Mouse (Mus musculus): ENCODE measurements around the gene Gm9887. TPM values are rescaled to one million over a fixed set of nuclear protein-coding genes. Genes with fewer than 3 reads are reported as not detected.
"Not testable (repeated sequence)": the region's sequence is repeated elsewhere in the genome, so short reads cannot be mapped to it uniquely, and the experiment has no call there.

Gm9887 gene
- polyA plus RNA-seq, 1 experiment from 2014 or later: 1.6 TPM

DNA sequence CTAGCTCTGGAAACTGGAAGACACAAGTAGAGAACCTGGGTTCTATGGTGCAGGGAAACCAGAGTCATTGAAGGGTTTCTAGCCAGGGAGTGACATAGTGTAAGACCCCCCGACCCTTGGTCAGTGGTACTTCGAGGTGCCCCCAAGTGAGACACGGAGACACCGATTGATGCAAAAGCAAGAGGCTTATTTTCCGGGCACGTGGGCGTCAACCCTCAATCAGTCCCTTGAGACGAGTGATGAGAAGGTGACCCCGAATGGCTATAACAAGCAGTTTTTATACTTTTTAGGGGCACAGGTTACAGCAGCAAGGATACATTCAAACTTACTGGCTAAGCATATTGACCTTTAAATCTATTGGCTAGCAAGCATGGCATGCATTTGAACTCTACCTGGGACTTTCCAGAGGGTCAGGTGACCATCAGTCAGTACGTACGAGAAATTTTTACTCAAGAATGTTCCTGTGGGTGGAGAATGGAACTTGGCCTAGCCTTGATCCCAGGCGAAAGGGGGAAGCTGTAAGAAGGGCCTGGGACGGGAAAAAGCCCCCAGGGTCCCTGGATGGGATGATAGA is 30.4 kb upstream of the Gm9887 start:
- Histone ChIP-seq H3K4me1 (peaks cover 7% of the 10 kb centered on the region; the same call in 1 of the 2 replicates), H3K9ac (no peak overlapping the region), H3K4me2 (no peak overlapping the region), H3K4me3 (no peak overlapping the region), H3K27me3 (no peaks in the 10 kb centered on the region), H3K9me3 (no peaks in the 10 kb centered on the region), H3K27ac (no peak overlapping the region), H3K36me3 (no peaks in the 10 kb centered on the region)
- ATAC-seq (ENCODE audit: insufficient number of reproducible peaks, insufficient read depth, low FRiP score, low TSS enrichment, low read depth): no peak
- WGBS: 87% methylated on average over 13 of the region's 13 CpGs

GRCm38 (mm10) chr12:69402100-69402499 is 29.8 kb upstream of the Gm9887 start:
- Histone ChIP-seq H3K4me1 (peaks cover 7% of the 10 kb centered on the region; the same call in 1 of the 2 replicates), H3K4me3 (no peak overlapping the region), H3K9ac (peak overlapping the region; percentile 51; the same call in 1 of the 2 replicates), H3K36me3 (no peaks in the 10 kb centered on the region), H3K27me3 (no peaks in the 10 kb centered on the region), H3K4me2 (no peak overlapping the region; the same call in 1 of the 2 replicates), H3K27ac (peak overlapping the region; percentile 64; the same call in 1 of the 2 replicates), H3K9me3 (no peaks in the 10 kb centered on the region)
- 24% methylated on average over 9 of the region's 9 CpGs for WGBS
- ATAC-seq (ENCODE audit: insufficient number of reproducible peaks, insufficient read depth, low FRiP score, low TSS enrichment, low read depth): peak; percentile 59; the same call in 1 of the 2 replicates

DNA sequence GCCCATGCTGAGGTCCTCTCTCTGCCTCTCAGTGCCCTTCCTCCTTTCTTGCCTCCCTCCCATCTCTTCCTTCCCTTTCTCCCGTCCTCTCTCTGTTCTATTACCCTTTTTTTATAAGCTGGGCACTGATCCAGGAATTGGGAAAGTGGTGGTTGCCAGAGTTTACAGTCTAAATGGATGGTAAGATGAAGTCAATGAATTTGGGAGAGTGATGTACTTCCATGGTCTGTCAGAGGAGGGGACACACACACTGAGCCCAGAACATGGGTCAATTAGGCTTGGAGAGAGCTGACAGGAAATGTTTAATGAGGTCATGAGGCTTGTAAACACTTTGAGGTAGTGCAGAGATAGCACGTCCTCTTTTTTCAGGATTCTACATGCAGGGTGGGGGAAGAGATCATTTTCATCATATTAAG is 28.6 kb upstream of the Gm9887 start:
- H3K4me3 ChIP-seq: no peak overlapping the region
- no peaks in the 10 kb centered on the region for H3K36me3 ChIP-seq
- ATAC-seq (ENCODE audit: insufficient number of reproducible peaks, insufficient read depth, low FRiP score, low TSS enrichment, low read depth): no peak
- H3K9me3 ChIP-seq: no peaks in the 10 kb centered on the region
- no peak overlapping the region for H3K4me2 ChIP-seq
- H3K27me3 ChIP-seq: no peaks in the 10 kb centered on the region
- H3K27ac ChIP-seq: no peak overlapping the region
- H3K4me1 ChIP-seq: peaks cover 7% of the 10 kb centered on the region; the same call in 1 of the 2 replicates
- no peak overlapping the region for H3K9ac ChIP-seq
- 27% methylated on average over 2 of the region's 2 CpGs for WGBS

DNA sequence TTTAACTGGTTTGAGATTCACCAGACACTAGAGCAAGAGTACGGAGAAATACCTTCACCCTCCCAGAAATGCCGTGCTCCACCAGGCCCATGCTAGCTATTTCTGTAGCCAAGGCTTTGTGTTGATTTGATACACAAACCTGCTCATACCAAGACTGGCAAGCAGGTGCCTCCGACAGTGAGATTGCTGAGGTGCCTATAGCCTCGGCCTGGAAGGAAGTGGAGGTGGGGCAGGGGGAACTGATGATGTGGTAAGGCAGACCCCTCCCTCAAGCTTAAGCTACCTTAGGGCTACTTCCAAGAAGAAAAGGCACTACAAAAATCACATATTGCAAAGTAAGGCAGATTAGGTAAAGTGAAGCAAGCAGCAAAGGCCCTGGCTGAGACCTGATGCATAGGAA is 28.1 kb upstream of the Gm9887 start:
- Histone ChIP-seq H3K27ac (no peak overlapping the region), H3K9me3 (no peaks in the 10 kb centered on the region), H3K36me3 (no peaks in the 10 kb centered on the region), H3K4me2 (no peak overlapping the region), H3K27me3 (no peaks in the 10 kb centered on the region), H3K4me3 (no peak overlapping the region), H3K4me1 (peaks cover 7% of the 10 kb centered on the region; the same call in 1 of the 2 replicates), H3K9ac (no peak overlapping the region)
- 86% methylated on average over 4 of the region's 4 CpGs for WGBS
- ATAC-seq (ENCODE audit: insufficient number of reproducible peaks, insufficient read depth, low FRiP score, low TSS enrichment, low read depth): no peak

- no peaks in the 10 kb centered on the region for H3K36me3 ChIP-seq
- H3K9ac ChIP-seq: no peak overlapping the region
- no peaks in the 10 kb centered on the region for H3K9me3 ChIP-seq
- ATAC-seq (ENCODE audit: insufficient number of reproducible peaks, insufficient read depth, low FRiP score, low TSS enrichment, low read depth): no peak
- no peak overlapping the region for H3K27ac ChIP-seq
- H3K4me2 ChIP-seq: no peak overlapping the region
- no peak overlapping the region for H3K4me3 ChIP-seq
- no peaks in the 10 kb centered on the region for H3K4me1 ChIP-seq
- 83% methylated on average over 6 of the region's 6 CpGs for WGBS
- no peaks in the 10 kb centered on the region for H3K27me3 ChIP-seq
Measured at GRCm38 (mm10) chr12:69394456-69394855, 22.2 kb upstream of the Gm9887 start.

DNA sequence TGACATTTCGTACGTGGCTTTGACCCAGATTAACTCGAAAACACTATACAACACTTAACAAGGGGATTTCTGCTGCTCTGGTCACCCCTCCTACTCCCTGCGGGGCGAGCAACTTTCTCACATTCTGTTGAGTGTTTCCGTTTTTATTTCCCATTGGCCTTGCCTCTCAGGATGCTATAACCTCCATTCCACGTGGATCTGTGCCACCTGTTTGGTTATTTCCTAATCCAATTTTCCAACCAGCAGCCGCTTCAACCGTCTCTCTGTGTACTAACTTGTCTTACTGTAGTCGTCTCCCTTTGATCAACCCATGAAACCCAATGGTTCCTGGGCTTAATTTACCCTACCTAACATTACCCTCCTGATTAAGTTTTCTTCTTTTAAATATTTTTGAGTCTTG is 20.8 kb upstream of the Gm9887 start:
- Histone ChIP-seq H3K27me3 (no peaks in the 10 kb centered on the region), H3K4me3 (no peak overlapping the region), H3K4me1 (no peaks in the 10 kb centered on the region), H3K36me3 (no peaks in the 10 kb centered on the region), H3K4me2 (no peak overlapping the region), H3K9ac (no peak overlapping the region), H3K27ac (no peak overlapping the region), H3K9me3 (no peaks in the 10 kb centered on the region)
- ATAC-seq (ENCODE audit: insufficient number of reproducible peaks, insufficient read depth, low FRiP score, low TSS enrichment, low read depth): no peak
- 75% methylated on average over 10 of the region's 10 CpGs for WGBS

DNA sequence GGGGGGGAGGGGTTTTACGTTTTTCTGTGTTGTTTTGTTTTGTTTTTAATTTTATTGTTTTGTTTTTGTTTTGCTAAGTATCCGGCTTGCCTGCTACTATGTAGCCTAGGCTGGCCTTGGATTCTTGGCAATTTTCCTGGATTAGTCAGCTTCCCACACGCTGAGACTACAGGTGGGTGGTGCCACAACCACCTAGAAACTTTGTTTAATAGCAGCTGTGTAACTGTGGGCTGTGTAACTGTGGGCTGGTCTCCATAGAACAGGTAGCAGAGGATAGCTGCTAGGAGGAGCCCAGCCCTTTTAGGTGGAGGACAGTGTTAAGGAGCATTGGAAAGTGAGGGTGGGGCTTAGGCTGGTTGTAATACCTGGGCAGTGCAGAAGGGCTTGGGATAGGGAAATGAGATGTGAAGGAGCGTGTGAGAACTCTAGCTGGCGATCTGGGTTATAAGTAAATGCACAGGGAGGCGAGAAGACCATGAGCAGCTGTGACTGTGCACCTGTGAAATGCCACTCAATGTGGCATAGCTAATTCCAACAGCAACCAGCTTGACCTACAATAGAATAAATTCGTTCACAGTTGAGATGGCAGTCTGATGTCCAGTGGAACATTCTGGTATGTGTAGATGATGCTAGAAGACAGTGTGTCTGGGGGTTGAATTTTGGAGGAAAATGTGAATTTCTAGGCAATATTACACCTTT is 17.9 kb upstream of the Gm9887 start:
- no peaks in the 10 kb centered on the region for H3K36me3 ChIP-seq
- no peaks in the 10 kb centered on the region for H3K9me3 ChIP-seq
- 80% methylated on average over 7 of the region's 7 CpGs for WGBS
- H3K9ac ChIP-seq: no peak overlapping the region
- no peak overlapping the region for H3K27ac ChIP-seq
- no peaks in the 10 kb centered on the region for H3K27me3 ChIP-seq
- ATAC-seq (ENCODE audit: insufficient number of reproducible peaks, insufficient read depth, low FRiP score, low TSS enrichment, low read depth): no peak
- H3K4me1 ChIP-seq: no peaks in the 10 kb centered on the region
- H3K4me2 ChIP-seq: no peak overlapping the region
- H3K4me3 ChIP-seq: no peak overlapping the region

GRCm38 (mm10) chr12:69389273-69389938 is 17.1 kb upstream of the Gm9887 start:
- H3K9me3 ChIP-seq: no peaks in the 10 kb centered on the region
- WGBS: 63% methylated on average over 7 of the region's 7 CpGs
- no peak overlapping the region for H3K27ac ChIP-seq
- no peaks in the 10 kb centered on the region for H3K27me3 ChIP-seq
- no peak for ATAC-seq (ENCODE audit: insufficient number of reproducible peaks, insufficient read depth, low FRiP score, low TSS enrichment, low read depth)
- no peaks in the 10 kb centered on the region for H3K4me1 ChIP-seq
- H3K9ac ChIP-seq: no peak overlapping the region
- no peak overlapping the region for H3K4me3 ChIP-seq
- no peaks in the 10 kb centered on the region for H3K36me3 ChIP-seq
- no peak overlapping the region for H3K4me2 ChIP-seq

- 93% methylated on average over 10 of the region's 10 CpGs for WGBS
- no peak overlapping the region for H3K27ac ChIP-seq
- H3K4me2 ChIP-seq: no peak overlapping the region
- H3K4me3 ChIP-seq: no peak overlapping the region
- H3K27me3 ChIP-seq: no peaks in the 10 kb centered on the region
- no peak overlapping the region for H3K9ac ChIP-seq
- no peaks in the 10 kb centered on the region for H3K9me3 ChIP-seq
- ATAC-seq (ENCODE audit: insufficient number of reproducible peaks, insufficient read depth, low FRiP score, low TSS enrichment, low read depth): no peak
- no peaks in the 10 kb centered on the region for H3K4me1 ChIP-seq
- H3K36me3 ChIP-seq: no peaks in the 10 kb centered on the region
Measured at GRCm38 (mm10) chr12:69388321-69388869, 16.1 kb upstream of the Gm9887 start.

- H3K4me1 ChIP-seq; H3K9me3 ChIP-seq; H3K4me2 ChIP-seq; ATAC-seq (ENCODE audit: insufficient number of reproducible peaks, insufficient read depth, low FRiP score, low TSS enrichment, low read depth); H3K4me3 ChIP-seq; H3K9ac ChIP-seq; H3K27ac ChIP-seq; H3K27me3 ChIP-seq; H3K36me3 ChIP-seq: not testable (repeated sequence)
- WGBS: 77% methylated on average over 10 of the region's 12 CpGs
Measured at GRCm38 (mm10) chr12:69386281-69386732, 14.0 kb upstream of the Gm9887 start.

- WGBS: 76% methylated on average over 6 of the region's 6 CpGs
- Histone ChIP-seq H3K4me3 (no peak overlapping the region), H3K4me2 (no peak overlapping the region), H3K9me3 (no peaks in the 10 kb centered on the region), H3K4me1 (no peaks in the 10 kb centered on the region), H3K27me3 (no peaks in the 10 kb centered on the region), H3K36me3 (no peaks in the 10 kb centered on the region), H3K9ac (no peak overlapping the region), H3K27ac (no peak overlapping the region)
- ATAC-seq (ENCODE audit: insufficient number of reproducible peaks, insufficient read depth, low FRiP score, low TSS enrichment, low read depth): no peak
Measured at GRCm38 (mm10) chr12:69385542-69386280, 13.5 kb upstream of the Gm9887 start.
